Mouse (Mus musculus) testis, adult 2 months (tissue): ENCODE measurements around the gene D130040H23Rik. TPM values are rescaled to one million over a fixed set of nuclear protein-coding genes. Genes with fewer than 3 reads are reported as not detected.

ENCODE experiments used
- polyA plus RNA-seq: library from polyadenylated mRNA; depleted of rRNA; stranded (reverse); fragments of >200 nt; gene quantifications from 2 replicates; pipeline ENCODE4 v1.2.3, GENCODE M21; 2012; rRNA removed

Gene D130040H23Rik
- polyA plus RNA-seq, 1 experiment: 0.40 TPM

Other genes starting within 250 kb of the D130040H23Rik start
- gene Zfp930, start 62.0 kb upstream of the D130040H23Rik start, polyA plus RNA-seq: 0.75 and 1.3 TPM in 2 replicates
- 5.4 and 5.7 TPM in 2 replicates for gene Gm9495, start 182.5 kb downstream of the D130040H23Rik start, polyA plus RNA-seq